Mouse (Mus musculus) spleen, adult 18-20 months (tissue): ENCODE results near the gene Tmem9b.

Experiments
- DNase-seq, 2 experiments: peaks; one replicate each; pipeline ENCODE4 v3.0.0; 2022; ENCODE audit warnings: mixed read lengths in 2 of 2

Gene Tmem9b

GRCm38 (mm10) chr7:109752008-109752925, at the start of gene Tmem9b:
TSS of gene Tmem9b (minus strand) at chr7:109752875.
- peak; percentile 65 to 79 for DNase-seq

GRCm38 (mm10) chr7:109800626-109801025, 48.0 kb upstream of the Tmem9b start:
- DNase-seq = no peak

- DNase-seq = no peak
These were observed 46.5 kb upstream of the Tmem9b start for GRCm38 (mm10) chr7:109799168-109799567.

- no peak for DNase-seq
These were observed 42.9 kb upstream of the Tmem9b start for GRCm38 (mm10) chr7:109795564-109795963.

- no peak for DNase-seq
These were observed 41.9 kb upstream of the Tmem9b start for GRCm38 (mm10) chr7:109794556-109794955.

GRCm38 (mm10) chr7:109792759-109793158, 40.1 kb upstream of the Tmem9b start:
- DNase-seq = peak in 1 of 2 experiments; percentile 42

GRCm38 (mm10) chr7:109790818-109791217, 38.1 kb upstream of the Tmem9b start:
- DNase-seq = no peak

- DNase-seq = no peak
These were observed 35.2 kb upstream of the Tmem9b start for GRCm38 (mm10) chr7:109787860-109788259.

- DNase-seq = no peak
These were observed 30.6 kb upstream of the Tmem9b start for GRCm38 (mm10) chr7:109783281-109783680.

- DNase-seq = peak; percentile 33 to 59
These were observed 29.0 kb upstream of the Tmem9b start, which contains the start of gene Nrip3 for GRCm38 (mm10) chr7:109781470-109782203. TSS of gene Nrip3 (minus strand) at chr7:109782025.

DNA sequence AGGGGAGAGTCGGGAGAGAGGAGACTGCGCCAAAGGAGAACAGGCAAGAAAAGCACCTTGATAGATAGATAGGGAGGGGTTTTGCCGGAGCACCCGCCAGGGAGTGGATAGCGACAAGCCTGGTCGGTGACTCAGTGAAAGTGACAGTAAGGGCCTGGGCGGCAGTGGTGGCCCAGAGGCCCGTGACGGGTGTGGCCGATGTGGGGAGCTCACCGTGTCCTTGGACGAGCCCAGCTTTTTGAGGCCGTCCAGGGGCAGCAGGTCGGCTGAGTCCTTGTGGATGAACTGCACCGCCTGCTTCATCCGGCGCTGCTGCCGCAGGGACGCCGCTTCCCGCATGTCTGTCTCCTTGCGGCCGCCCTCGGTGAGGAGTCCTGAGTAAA, 28.4 kb upstream of the Tmem9b start:
- no peak for DNase-seq

DNA sequence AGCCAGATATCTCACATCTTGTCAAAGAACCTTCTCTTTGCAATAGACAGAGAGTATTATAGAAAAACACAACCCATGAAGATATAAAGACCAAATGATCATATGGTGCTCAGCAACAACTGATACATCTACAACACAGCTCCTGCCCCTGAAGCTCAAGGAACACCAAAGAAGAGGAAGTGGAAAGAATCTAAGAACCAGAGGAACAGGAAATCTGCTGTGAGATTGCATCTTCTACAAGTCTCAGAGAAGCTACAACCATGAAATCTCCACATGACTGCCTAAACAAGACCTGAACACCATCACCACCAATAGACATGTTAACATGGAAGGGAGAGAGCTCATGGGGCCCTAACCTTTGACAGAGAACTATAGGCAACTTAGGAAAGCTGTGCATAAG, 19.6 kb upstream of the Tmem9b start:
- no peak for DNase-seq

DNA sequence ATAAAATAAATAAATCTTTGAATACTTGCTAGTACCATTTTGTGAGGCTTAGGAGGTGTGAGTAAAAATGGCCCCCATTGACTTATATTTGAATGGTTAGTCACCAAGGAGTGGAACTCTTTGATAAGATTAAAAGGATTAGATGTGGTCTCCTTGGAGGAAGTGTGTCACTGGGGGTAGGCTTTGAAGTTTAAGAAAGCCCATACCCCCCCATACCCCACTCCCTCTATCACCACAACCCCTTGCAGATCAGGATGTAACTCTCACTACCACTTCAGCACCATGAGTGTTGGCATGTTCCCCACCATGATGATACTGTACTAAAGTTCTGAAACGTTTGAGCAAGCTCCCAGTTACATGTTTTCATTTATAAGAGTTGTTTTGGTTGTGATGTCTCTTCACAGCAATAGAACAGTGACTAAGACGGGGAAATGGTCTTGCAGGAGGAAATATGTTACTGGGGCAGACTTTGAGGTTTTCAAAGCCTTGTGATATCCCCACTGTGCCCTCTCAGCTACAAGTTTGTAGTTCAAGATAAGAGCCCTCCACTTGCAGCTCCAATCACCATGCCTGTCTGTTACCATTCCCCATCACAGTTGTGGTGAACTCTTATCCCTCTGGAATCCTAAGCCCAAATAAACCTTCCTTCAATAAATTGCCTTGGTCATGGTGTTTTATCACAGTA, 16.2 kb upstream of the Tmem9b start:
- DNase-seq = no peak

DNA sequence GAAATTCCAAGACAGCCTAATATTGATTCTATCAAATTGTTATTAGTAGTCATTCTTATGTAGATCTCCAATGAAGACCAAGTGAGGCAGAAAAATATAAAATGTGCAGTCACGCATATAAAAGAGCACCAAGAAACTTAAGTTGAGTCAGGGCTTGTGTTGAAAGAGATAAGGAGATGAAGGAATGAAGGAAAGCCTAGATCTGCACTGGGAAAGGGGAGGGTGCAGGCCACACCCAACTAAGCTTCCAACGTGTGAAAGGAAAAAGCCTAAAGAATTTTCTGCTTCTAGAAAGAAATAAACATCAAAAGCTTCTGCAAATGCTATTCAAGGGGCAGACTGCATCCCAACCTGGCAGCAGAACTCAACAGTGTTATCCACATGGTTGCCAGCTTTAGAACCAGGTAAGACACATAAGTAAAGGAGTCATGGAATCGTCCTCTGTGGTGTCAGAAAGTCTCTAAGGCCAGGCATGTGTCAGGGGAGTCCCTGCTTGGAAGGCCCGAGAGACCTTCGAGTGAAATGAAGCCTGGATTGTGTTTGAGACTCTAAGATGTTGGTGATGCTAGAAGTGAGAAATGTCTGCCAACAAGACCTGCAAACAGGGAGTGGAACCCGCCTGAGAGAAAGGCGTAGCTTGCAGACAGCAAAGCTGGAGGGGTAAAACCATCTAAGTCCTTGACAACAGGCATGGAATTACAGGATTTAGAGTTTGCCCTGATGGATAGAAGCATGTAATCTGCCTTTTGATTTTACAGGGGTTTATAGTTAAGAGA, 15.1 kb upstream of the Tmem9b start:
- no peak for DNase-seq

DNA sequence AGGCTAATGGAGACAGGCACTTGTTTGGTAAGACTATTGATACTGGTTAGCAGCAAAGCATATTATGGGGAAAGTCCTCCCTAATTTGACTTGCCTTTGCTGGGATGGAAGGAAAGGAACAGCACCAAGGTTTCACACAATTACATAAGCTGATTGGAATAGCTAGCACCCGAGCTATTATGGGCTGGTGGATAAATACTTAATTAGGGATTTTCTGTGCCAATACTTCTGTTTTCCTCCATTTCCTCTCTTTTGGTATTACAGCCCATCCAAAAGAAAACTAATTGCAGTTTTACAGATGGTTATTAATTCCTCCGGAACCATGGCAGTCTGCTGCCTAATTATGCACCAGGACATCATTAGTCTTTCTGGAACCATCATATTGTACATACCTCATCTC, 11.3 kb upstream of the Tmem9b start:
- no peak for DNase-seq

- no peak for DNase-seq
These were observed 3.6 kb upstream of the Tmem9b start for GRCm38 (mm10) chr7:109756291-109756690.

DNA sequence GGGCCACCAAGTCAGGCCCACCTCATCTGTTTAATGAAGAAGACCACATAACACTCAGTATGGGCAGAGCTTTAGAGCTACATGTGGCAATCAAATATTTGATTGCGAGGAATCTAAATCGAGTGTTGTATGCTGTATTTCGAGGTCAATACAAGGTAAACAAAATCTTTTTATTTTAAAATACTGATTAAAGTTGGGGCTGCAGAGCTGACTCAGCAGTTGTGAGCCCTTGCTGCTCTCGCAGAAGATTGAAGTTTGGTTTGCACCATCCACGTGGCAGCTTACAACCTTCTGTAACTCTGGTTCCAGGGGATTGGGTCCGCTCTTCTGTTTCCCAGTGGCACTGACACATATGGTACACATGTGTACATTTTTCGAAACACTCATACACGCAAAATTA, 1.4 kb upstream of the Tmem9b start:
- DNase-seq = no peak

GRCm38 (mm10) chr7:109751427-109752007, 1.2 kb downstream of the Tmem9b start:
- DNase-seq = no peak

- DNase-seq = no peak
These were observed 4.9 kb downstream of the Tmem9b start for GRCm38 (mm10) chr7:109747747-109748146.

DNA sequence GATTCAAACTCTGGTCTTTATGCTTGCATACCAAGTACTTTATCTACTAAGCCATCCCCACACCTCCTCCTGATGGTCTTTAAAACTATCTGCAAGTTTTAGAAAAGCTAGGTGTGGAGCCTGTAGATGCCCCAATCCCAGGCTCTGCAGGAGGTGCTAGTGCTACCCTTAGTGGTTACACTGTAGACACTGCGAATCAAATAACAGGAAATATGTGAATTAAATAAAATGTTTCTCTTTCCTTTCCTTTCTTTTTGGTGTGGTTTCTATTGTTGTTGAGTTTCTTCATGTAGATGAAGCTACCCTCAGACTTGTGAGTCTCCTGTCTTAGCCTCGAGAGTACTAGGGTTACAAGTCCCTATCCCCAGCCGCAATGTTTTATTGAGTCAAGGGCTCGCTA, 11.0 kb downstream of the Tmem9b start:
- no peak for DNase-seq

DNA sequence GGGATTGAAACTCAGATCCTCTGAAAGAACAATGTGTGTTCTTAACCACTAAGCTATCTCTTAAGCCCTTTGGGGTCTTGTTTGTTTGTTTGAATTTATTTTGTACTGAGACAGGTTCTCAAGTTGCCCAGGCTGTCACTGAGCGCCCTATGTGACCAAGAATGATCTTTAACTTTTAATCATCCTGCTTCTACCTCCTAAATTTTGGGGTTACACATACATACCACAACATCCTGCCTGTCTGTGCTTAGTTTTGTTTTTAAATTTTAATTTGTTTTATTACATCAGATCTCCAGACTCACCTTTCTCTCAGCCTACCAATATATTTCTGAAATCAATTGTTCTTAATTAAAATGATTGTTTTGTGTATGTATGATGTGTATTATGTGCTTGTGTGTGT, 11.6 kb downstream of the Tmem9b start:
- DNase-seq = no peak

- no peak for DNase-seq
These were observed 12.8 kb downstream of the Tmem9b start for GRCm38 (mm10) chr7:109739822-109740370.
